Mouse (Mus musculus) olfactory bulb, adult 2 months (tissue): ENCODE results near the gene Trh.

Source experiments
- CTCF ChIP-seq: fragments of 200-500 bp; IDR thresholded peaks from 2 replicates; pipeline ENCODE4 v1.5.1; 2012; ENCODE audit warnings: low read depth, mild to moderate bottlenecking, low read length, moderate library complexity; ENCODE audit not compliant: insufficient read depth
- POLR2A ChIP-seq: fragments of 200-500 bp; IDR thresholded peaks from 2 replicates; pipeline ENCODE4 v1.6.1; 2012; ENCODE audit warnings: mild to moderate bottlenecking, low read depth, low read length, moderate library complexity; ENCODE audit not compliant: insufficient read depth

DNA sequence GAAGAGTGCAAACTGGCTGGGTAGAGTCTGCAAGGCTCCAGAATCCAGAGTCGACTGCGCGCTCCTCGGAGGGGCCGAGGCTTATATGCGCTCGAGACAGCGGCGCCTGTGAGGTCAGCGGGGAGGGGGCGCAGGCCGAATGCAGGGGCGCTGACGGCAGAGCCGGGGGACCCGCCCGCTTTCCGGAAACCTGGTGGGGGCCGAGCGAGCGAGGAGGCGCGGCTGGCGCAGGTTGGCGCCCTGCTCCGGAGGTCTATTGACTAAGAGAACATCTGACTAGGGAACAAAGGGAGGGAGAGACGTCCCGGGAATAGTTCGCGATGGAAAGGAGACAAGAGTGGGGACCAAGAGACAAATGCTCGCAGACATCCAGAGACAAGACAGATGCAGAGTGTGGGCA is at the start of gene Trh:
- TF ChIP-seq POLR2A = no peak
- TF ChIP-seq CTCF = no peak
